Mouse (Mus musculus) lung, adult 2 months (tissue): ENCODE measurements at regions not wholly inside any gene's neighbourhood (a gene's known extent, or its start where the extent isn't known, plus 50 kb on each side); places are given as distances from the start of the nearest gene placed in this dataset.

Source experiments
- CTCF ChIP-seq: fragments of 200-500 bp; IDR thresholded peaks from 2 replicates; pipeline ENCODE4 v1.5.1; 2011; ENCODE audit warnings: mild to moderate bottlenecking, low read length, control low read depth; ENCODE audit not compliant: insufficient read depth
- POLR2A ChIP-seq: fragments of 200-500 bp; IDR thresholded peaks from 2 replicates; pipeline ENCODE4 v1.6.1; 2011; ENCODE audit warnings: low read depth, mild to moderate bottlenecking, control low read depth, low read length, borderline replicate concordance; ENCODE audit errors: extremely low read depth

- TF ChIP-seq CTCF, result no peak
- TF ChIP-seq POLR2A, result no peak
Observed at GRCm38 (mm10) chr3:58245361-58245760, 169.2 kb upstream of the Tsc22d2 start.
